Mouse (Mus musculus) liver, postnatal 0 days (tissue): ENCODE measurements around the gene D630036H23Rik.

Experiments used
- CTCF ChIP-seq: sonication (generic); IDR thresholded peaks from 2 replicates; pipeline ENCODE4 v1.5.1; 2016; ENCODE audit warnings: antibody characterized with exemption, low read depth
- EP300 ChIP-seq: IDR thresholded peaks from 2 replicates; pipeline ENCODE4 v1.6.1; 2016; ENCODE audit warnings: antibody characterized with exemption, low read depth, mild to moderate bottlenecking

- TF ChIP-seq CTCF (no peak), EP300 (no peak)
Observed at GRCm38 (mm10) chr12:36380806-36381205, 1.2 kb downstream of the D630036H23Rik start.
